Mouse (Mus musculus) spleen, adult 12 weeks (tissue): ENCODE measurements around the gene Nup188.

Experiments used
- DNase-seq: peaks from one replicate; pipeline ENCODE4 v3.0.0; 2022; ENCODE audit warnings: low spot score

The Nup188 gene

DNA sequence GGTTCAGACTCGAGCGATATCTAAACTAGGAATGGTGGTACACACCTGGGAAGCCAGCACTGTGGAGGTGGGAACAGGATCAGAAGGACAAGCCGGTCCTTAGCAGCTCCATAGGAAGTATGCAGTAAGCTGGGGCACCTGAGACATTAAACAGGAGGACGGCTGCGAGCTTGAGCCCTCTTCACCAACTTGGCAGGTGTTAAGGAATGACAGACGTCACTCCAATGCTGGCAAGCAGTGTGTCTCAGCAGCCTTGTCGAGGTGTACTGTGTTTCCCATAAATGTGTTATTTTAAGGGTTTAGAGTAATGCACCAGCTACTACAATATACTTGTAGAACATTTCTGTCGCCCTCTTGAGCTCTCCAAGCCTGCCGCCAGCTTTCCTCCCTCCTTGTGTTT is 100.7 kb downstream of the Nup188 start:
- no peak for DNase-seq

DNA sequence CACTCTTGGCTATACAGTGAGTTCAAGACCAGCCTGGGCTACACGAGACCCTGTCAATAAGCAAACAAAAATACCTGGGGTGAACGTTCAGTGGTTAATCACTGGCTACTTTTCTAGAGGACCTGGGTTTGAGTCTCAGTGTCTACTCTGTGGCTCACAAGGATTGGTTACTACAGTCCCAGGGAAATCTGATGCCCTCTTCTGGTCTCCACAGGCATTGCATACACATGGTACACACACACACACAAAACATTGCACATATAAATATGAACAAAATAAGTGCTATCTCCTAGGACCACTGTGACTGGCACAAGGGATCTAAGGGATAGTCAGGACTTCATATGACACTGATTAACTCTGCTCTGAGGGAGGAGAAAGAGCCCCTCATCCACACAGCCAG is 102.8 kb downstream of the Nup188 start:
- no peak for DNase-seq

DNA sequence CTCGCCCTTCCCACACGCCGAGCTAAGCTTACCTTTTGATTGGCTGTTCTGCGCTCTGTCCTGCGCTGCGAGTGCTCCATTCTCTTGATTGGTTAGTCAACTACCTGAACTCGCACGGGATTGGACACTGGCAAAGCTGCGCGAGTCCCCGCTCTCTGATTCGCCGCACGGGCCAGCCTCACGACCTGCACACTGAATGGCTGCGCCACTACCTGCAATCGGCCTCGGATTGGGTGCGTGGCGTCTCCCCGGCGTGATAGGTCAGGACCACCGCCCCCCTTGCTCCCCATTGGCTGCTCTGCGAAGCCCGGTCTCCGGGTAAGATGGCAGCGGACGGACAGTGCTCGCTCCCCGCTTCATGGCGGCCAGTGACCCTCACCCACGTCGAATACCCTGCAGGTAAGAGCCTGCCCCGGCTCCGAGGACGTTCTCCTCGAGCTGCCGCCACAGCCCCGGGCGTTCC is 105.9 kb downstream of the Nup188 start, which contains the start of gene Dolpp1:
Dolpp1 (plus strand) TSS at position 141 of the 463 bp plus-strand sequence.
- peak; percentile 93 for DNase-seq

DNA sequence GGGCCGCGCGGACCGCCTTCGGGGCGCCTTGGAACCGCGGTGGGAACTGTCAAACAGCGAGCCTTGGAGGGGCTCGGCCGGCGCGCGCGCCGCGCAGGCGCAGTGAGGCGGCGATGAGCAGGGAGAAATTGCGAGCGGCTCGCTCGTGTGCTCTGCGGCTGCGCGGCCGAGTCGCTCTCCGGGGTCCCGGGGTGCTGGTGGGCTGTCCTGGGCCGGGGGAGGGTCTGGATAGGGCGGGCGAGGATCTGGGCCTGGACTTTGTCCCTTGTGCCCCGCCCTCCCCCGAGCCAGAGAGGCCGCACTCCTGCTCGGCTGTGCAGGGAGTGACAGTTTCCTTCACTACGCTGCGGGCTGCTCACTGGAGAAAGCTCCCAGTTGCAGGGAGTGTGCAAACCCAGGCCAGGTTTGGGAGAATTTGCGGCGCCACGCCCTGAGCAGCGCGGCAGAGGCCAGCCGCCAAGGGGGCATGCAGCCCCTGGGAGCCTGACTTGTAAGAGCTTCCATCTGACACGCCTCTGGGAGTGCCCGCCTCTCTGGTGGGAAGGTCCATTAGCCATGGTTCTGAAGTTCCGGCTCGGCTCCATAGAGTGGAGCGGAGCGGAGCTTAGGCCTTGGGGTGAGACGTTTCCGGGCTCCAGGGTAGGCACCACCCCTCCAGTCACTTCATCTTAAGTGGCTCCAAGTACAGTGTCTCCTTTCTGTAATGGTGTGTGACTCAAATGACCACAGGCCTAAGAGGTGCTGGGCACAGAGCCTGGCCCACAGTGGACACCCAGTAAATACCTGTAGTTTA is 106.6 kb downstream of the Nup188 start:
- DNase-seq: peak; percentile 35

DNA sequence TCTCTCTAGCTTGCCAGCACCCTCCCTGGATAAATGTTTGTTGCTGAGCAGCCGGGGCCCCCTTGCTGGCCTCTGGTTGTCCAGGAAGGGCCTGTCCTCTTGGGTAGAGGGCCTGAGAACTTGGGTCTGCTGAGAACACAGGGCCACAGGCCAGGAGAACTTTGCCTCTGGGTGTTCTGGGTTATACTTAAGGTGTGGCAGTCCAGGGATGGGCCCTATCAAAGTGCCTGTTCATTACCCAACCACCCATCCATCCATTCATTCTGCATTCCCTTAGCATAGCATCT is 107.1 kb downstream of the Nup188 start:
- no peak for DNase-seq
